Mouse (Mus musculus): ENCODE measurements around the gene Hnrnpl. TPM values are rescaled to one million over a fixed set of nuclear protein-coding genes. Genes with fewer than 3 reads are reported as not detected.

The Hnrnpl gene
- polyA plus RNA-seq, 1 experiment: 541 TPM

DNA sequence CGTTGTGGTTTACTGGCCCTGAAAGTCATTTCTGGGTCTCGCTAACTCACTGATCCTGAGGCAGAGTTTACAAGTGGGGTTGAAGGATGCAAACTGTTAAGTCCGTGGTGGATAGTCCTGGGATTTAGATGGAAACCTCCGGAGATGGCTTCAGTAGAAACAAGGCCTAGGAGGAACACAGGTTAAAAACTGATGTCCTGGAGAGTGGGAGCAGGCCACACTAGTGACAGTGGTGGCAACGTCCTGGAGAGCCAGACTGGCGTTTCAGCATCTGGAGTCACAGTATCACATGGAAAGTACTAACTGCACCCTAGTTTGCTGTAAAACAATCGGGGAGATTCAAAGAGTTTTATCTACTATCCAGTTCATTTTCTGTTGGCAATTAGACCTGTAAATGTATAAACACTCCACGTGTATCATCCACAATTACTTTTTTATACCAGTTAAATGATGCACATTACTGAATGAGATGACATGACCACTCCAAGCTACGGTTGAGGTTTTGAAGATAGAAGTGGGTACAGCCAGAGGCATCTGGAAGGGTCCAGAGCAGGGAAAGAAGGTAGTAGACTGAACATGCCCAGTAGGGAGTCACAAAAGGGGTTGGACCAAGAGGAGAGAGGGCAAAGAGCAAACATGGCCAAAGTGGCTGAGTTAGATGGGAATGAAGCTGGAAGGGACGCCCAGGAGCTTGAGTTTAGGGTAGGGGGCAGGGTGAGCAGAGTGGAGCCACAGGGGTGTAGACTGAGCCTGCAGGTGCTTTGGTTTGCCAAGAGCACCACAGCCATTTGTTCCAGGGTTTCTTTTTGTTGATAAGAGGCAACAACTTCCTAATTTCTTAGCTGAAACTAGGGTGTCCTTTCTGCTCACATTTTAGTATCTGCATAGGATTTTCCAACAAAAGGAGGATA lies 14.9 kb downstream of the Hnrnpl start:
- Histone ChIP-seq H3K27ac (ENCODE audit: control insufficient read depth, insufficient read depth, low read depth, low read length, poor library complexity) (peak overlapping the region; percentile 27; the same call in 1 of the 2 replicates), H3K4me3 (replicated peaks; ENCODE audit: control insufficient read depth, low read depth, low read length) (no peak overlapping the region), H3K4me1 (ENCODE audit: control insufficient read depth, insufficient read depth, low read length) (peaks cover 2% of the 10 kb centered on the region; the same call in 1 of the 2 replicates)
- WGBS: 68% methylated on average over 10 of the region's 10 CpGs
- TF ChIP-seq CTCF (IDR thresholded peaks at IDR 0.05; ENCODE audit: control insufficient read depth, insufficient read depth, low read length) (no peak), POLR2A (IDR thresholded peaks at IDR 0.05; ENCODE audit: borderline replicate concordance, control insufficient read depth, low read depth, low read length) (no peak)

DNA sequence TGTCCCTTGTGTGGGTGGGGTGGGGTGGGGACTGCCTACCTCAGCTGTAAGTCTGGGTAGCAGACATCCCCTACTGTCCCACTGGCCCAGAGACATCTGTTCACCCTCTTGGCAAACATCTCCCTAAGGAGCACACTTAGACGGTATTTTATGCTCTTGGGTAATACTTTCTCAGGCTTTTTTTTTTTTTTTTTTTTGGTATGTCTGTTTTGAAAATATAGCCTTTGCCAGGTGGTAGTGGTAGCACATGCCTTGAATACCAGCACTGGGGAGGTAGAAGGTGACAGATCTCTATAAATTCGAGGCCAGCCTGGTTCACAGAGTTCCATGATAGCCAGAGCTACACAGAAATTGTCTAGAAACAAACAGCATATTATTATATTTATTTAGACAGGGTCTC lies 15.6 kb downstream of the Hnrnpl start:
- Histone ChIP-seq H3K4me3 (replicated peaks; ENCODE audit: control insufficient read depth, low read depth, low read length) (no peak overlapping the region), H3K4me1 (ENCODE audit: control insufficient read depth, insufficient read depth, low read length) (peaks cover 2% of the 10 kb centered on the region; the same call in 1 of the 2 replicates), H3K27ac (ENCODE audit: control insufficient read depth, insufficient read depth, low read depth, low read length, poor library complexity) (no peak overlapping the region)
- no peak for TF ChIP-seq POLR2A (IDR thresholded peaks at IDR 0.05; ENCODE audit: borderline replicate concordance, control insufficient read depth, low read depth, low read length)
- WGBS: 29% methylated on average over 2 of the region's 2 CpGs

DNA sequence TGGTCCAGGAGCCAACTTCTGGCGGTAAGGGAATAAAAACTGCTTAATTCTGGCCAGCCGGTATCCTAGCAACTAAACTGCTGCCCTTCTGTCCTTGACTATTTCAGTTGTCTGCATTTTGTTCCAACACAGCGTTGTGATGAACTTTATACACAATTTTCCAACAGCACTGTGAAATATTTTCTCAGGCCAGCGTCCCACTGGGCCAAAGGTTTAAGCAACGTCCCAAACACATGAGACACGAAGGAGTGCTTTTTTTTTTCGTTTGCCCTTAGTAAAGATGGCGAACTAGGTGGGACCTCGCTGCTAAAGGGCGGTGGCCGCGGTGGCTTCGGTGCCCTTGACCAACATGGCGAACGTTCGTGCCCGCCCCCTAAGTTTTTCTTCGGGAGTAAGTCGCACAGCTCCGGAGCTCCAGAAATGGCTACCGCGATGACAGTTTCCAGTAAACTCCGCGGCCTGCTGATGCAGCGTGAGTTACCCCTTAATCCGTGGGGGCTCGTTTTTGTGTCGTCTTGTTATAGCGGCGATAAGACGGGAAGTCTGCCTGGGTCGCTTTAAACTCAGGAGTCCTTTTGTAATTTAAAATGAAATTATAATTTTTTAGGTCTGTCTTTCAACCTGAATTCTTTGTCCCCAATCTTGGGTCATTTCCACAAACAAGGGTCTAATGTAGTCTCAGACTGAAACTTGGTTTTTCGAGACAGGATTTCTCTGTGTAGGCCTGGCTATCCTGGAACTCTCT lies 16.8 kb downstream of the Hnrnpl start, which contains the start of gene Ech1:
Gene Ech1, plus strand, starts transcription at position 277 of the 745 bp plus-strand sequence.
- peaks cover 2% of the 10 kb centered on the region; the same call in 1 of the 2 replicates for H3K4me1 ChIP-seq (ENCODE audit: control insufficient read depth, insufficient read depth, low read length)
- peak within 1 kb of the TSS; percentile 84 for H3K4me3 ChIP-seq (replicated peaks; ENCODE audit: control insufficient read depth, low read depth, low read length)
- H3K27ac ChIP-seq (ENCODE audit: control insufficient read depth, insufficient read depth, low read depth, low read length, poor library complexity): peak within 1 kb of the TSS; percentile 73
- TF ChIP-seq CTCF (IDR thresholded peaks at IDR 0.05; ENCODE audit: control insufficient read depth, insufficient read depth, low read length) (no peak), POLR2A (IDR thresholded peaks at IDR 0.05; ENCODE audit: borderline replicate concordance, control insufficient read depth, low read depth, low read length) (peak; percentile 63; the same call in 1 of the 2 replicates)
- 1% methylated on average over 33 of the region's 33 CpGs for WGBS

DNA sequence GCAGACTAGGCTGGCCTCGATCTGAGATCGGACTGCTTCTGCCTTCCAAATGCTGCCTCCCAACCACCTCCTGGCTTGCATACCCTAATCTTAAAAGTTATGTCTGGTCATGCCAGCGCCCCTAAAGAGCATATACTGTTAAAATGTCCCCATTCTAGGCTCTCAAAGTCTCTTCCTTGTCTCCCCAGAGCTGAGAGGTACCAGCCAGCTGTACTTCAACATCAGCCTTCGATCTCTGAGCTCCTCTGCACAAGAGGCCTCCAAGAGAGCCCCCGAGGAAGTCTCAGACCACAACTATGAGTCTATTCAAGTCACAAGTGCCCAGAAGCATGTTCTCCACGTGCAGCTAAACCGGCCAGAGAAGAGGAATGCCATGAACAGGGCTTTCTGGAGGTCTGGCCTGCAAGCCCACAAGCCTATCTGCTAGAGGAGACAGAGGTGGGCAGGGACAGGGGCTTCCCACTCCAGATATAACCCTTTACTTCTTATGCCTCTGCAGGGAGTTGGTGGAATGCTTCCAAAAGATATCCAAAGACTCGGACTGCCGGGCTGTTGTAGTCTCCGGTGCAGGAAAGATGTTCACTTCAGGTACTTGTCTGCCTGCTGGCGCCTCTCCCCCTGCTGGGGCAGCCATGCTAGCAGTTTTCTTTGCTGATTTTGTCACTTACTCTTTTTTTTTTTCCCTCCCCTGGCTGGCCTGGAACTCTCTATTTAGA lies 17.5 kb downstream of the Hnrnpl start:
- Histone ChIP-seq H3K4me1 (ENCODE audit: control insufficient read depth, insufficient read depth, low read length) (no peaks in the 10 kb centered on the region; the same call in 1 of the 2 replicates), H3K27ac (ENCODE audit: control insufficient read depth, insufficient read depth, low read depth, low read length, poor library complexity) (peak overlapping the region; percentile 73), H3K4me3 (replicated peaks; ENCODE audit: control insufficient read depth, low read depth, low read length) (peak overlapping the region; percentile 84)
- WGBS: 24% methylated on average over 11 of the region's 11 CpGs
- TF ChIP-seq POLR2A (IDR thresholded peaks at IDR 0.05; ENCODE audit: borderline replicate concordance, control insufficient read depth, low read depth, low read length) (no peak), CTCF (IDR thresholded peaks at IDR 0.05; ENCODE audit: control insufficient read depth, insufficient read depth, low read length) (no peak)

DNA sequence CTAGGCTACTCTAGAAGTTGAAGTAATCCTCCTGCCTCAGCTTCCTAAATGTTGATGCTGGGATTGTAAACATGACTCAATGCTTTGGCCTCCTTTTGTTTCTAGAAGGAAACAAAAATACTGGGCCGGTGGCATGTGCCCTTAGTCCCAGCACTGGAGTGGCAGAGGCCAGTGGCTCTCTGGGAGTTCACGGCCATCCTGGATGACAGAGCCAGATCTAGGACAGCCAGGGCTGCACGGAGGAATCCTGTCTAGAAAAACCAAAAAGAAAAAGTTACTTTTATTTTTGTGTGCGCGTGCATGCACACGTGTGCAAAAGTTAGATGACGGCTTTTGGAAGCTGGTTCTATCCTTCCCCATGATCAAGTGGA lies 18.0 kb downstream of the Hnrnpl start:
- peak overlapping the region; percentile 20; the same call in 1 of the 2 replicates for H3K27ac ChIP-seq (ENCODE audit: control insufficient read depth, insufficient read depth, low read depth, low read length, poor library complexity)
- 85% methylated on average over 7 of the region's 7 CpGs for WGBS
- TF ChIP-seq POLR2A (IDR thresholded peaks at IDR 0.05; ENCODE audit: borderline replicate concordance, control insufficient read depth, low read depth, low read length): no peak
- no peak for TF ChIP-seq CTCF (IDR thresholded peaks at IDR 0.05; ENCODE audit: control insufficient read depth, insufficient read depth, low read length)
- no peak overlapping the region for H3K4me3 ChIP-seq (replicated peaks; ENCODE audit: control insufficient read depth, low read depth, low read length)
- H3K4me1 ChIP-seq (ENCODE audit: control insufficient read depth, insufficient read depth, low read length): peaks cover 1% of the 10 kb centered on the region; the same call in 1 of the 2 replicates

DNA sequence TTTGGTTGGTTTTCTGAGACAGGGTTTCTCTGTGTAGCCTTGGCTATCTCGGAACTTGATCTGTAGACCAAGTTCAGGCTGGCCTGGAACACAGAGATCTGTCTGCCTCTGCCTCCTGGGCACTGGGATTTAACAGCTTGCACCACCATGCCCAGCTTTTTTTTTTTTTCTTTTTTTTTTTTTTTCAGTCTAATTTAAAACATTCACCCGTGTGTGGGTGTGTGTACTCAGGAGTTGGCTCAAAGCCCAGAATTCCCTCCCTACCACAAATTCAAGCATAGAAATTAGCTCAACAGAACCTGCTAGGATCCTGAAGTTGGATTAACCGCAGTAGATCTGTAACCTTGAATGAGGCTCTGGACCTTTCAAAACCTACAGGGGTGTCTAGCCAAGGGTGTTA lies 19.0 kb downstream of the Hnrnpl start:
- no peak overlapping the region for H3K27ac ChIP-seq (ENCODE audit: control insufficient read depth, insufficient read depth, low read depth, low read length, poor library complexity)
- H3K4me1 ChIP-seq (ENCODE audit: control insufficient read depth, insufficient read depth, low read length): peaks cover 8% of the 10 kb centered on the region; the same call in 1 of the 2 replicates
- H3K4me3 ChIP-seq (replicated peaks; ENCODE audit: control insufficient read depth, low read depth, low read length): no peak overlapping the region
- TF ChIP-seq POLR2A (IDR thresholded peaks at IDR 0.05; ENCODE audit: borderline replicate concordance, control insufficient read depth, low read depth, low read length) (no peak), CTCF (IDR thresholded peaks at IDR 0.05; ENCODE audit: control insufficient read depth, insufficient read depth, low read length) (no peak)
- WGBS: 67% methylated on average over 3 of the region's 3 CpGs

DNA sequence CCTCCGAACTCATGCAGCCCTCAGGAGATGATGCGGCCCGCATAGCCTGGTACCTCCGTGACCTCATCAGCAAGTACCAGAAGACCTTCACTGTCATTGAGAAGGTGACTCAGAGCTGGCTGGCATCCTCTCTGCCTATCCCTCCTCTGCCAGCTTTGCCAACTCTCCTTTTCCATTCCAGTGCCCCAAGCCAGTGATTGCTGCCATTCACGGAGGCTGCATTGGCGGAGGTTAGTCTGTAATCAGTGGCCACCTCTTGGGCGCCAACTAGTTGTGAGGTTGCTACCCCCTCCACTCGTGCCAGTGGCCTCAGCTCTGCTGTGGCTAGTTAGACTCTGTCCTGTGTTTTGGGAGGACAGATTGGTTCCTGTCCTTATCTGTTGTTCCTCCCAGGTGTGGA lies 21.5 kb downstream of the Hnrnpl start:
- no peak for TF ChIP-seq CTCF (IDR thresholded peaks at IDR 0.05; ENCODE audit: control insufficient read depth, insufficient read depth, low read length)
- TF ChIP-seq POLR2A (IDR thresholded peaks at IDR 0.05; ENCODE audit: borderline replicate concordance, control insufficient read depth, low read depth, low read length): no peak
- 88% methylated on average over 8 of the region's 8 CpGs for WGBS
- Histone ChIP-seq H3K4me1 (ENCODE audit: control insufficient read depth, insufficient read depth, low read length) (peaks cover 8% of the 10 kb centered on the region), H3K4me3 (replicated peaks; ENCODE audit: control insufficient read depth, low read depth, low read length) (no peak overlapping the region), H3K27ac (ENCODE audit: control insufficient read depth, insufficient read depth, low read depth, low read length, poor library complexity) (no peak overlapping the region)
